Mouse (Mus musculus): ENCODE measurements around the gene Tdo2.

The Tdo2 gene

DNA sequence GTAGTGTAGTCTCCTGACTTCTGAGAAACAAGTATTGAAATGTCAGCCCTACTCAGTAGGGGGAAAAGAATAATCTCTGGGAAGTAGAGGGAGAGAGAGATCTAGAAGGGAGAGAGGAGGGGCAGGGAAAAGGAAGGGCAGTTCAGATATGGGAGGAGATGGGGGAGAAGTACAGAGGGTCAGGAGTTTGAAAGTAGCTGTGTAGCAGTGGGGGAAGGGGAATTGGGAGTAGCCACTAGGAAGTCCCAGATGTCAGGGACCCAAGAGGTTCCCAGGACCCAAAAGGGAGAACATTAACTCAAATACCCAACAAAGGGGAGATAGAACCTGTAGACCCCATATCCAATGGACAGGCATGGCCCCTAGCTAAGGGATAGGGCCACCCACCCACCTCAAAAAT is at the start of gene Tdo2:
Gene Tdo2, minus strand, starts transcription at position 101 of the 400 bp plus-strand sequence.
- no peak for DNase-seq (ENCODE audit: extremely low spot score, low read depth, low spot score)

DNA sequence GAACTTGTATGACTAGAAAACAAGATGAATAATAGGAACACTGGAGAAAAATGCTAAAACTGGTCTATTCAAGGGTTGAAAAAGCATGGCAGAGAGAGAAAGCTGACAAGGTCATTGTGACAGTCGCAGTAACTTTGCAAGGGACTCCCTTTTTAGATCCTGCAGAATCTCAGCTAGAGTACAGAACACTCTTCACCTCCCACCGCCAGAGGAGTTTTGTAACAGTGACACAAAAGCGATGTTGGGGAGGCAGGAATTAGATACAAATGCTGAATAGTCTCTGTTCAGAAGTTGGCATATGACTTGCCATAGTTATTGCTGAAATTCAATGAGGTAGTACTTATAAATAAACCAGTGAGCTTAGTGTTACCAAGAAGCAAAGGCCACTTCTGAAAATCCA is 47.1 kb upstream of the Tdo2 start:
- no peak for DNase-seq (ENCODE audit: extremely low spot score, low read depth, low spot score)

DNA sequence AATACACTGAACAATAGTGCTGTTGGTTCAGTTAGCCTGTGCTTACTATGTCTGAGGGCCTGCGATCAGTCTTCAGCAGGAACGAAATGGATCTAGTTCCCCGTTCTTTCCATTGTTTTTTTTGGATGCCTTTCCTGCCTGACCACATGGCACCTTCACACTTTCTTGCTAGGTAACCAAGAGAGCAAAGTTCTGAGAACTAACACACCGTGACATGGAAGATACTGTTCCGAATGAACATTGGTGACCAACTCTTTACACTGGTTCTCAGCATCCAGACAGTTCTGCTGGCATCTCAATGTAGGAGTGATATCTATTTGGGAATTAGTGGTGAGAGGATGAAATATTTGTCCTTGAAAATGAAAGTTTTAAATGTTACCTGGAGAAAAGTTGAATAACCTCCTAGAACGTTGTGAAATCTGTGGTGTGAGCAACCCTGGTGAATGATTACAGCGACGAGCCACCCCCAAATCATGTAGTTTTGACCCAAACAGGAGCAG is 46.5 kb upstream of the Tdo2 start:
- no peak for DNase-seq (ENCODE audit: extremely low spot score, low read depth, low spot score)

DNA sequence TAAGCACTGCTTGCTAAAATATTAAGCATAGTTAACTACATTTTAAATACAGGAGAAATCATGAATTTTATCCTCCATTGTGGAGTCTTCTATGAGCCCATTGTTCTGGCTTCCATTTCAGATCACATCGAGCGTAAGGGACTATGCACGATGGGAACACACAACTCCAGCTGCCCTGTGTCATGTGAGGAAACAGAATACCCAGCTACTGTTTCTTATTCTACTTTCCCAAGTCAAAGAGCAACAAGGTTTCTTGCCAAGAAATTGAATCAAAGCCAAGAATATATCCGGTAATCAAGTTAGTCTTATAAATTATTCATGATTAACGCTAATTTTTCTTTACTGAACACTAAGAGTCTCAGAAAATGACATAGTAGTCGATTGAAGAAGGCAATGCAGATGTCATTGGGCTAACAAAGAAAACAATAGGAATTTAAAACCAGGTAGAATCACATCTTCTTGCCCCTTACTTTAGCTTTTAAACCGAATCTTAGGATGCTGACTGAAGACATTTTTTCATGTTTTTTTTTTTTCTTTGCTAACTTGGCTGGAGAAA is 38.2 kb upstream of the Tdo2 start:
- DNase-seq (ENCODE audit: extremely low spot score, low read depth, low spot score), result no peak

DNA sequence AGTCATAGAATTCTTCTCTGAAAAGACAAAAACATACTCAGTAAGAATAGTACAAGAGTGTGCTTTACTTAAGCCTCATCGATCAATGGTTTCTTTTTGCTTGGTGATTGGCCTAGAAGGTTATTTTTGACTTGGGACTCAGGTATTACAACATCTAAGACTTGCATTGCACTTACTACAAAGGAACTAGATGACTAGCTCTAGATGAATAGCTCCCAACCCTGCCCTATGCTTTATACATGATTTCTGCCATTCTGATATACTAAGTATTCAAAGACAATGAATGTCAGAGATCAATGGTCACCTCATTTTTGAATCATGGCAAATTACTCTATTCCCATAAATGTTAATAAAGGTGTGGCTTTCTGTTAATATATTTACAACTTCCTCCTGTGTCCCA is 31.0 kb upstream of the Tdo2 start:
- DNase-seq (ENCODE audit: extremely low spot score, low read depth, low spot score), result no peak

DNA sequence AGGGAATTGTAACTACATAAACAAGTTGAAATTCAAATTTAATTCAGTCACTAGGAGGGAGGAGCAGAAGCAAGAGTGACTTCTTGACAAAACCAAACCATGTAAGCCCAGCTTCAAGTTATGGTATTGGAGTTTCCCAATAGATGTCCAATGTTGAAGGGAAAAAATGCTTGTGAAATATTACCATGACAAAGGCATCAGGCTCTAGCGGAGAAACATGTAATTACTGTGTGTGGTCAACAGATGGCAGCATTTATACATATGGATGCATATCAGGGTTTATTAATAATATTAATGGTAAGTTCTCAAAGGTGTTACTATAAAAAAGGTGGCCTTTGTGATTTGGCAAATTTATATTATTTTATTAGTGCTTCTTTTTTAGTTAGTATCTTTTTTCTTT is 20.0 kb upstream of the Tdo2 start:
- no peak for DNase-seq (ENCODE audit: extremely low spot score, low read depth, low spot score)

DNA sequence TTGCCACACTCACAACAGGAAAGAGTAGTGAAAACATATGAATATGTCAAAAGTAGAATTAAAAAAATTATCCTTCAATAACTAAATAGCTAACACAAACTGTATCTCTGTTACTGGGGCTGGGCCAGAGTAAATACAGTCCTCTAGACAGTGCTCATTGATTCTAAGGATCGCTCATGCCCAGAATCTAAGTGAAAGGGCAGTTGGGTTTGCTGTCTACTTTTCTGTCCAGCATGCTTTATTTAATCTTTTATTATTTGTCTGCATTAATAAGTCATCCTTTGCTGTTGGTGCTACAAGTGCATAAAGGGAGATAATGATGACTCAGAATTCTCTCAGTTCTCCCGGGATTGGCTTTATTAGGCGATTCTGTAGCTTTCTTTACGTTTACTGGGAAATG is 19.4 kb upstream of the Tdo2 start:
- no peak for DNase-seq (ENCODE audit: extremely low spot score, low read depth, low spot score)

DNA sequence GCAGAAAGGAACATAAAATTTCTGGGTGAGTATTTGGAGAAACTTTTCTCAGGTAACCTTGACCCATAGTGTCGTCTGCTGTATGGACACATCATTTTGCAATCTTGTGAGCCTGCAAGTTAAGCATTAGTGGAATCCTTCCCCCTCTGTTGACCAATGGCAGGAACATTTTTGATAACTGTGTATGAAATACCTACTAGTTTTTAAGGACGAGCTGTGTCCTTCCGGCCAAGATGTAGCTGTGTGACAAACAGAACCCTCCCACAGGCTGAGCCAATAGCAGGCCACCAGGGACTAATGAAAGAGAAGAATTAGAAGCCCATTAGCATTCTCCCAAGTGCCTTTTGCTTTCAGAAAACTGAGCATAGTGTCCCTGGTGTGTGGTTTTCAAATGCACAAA is 14.5 kb upstream of the Tdo2 start:
- no peak for DNase-seq (ENCODE audit: extremely low spot score, low read depth, low spot score)

DNA sequence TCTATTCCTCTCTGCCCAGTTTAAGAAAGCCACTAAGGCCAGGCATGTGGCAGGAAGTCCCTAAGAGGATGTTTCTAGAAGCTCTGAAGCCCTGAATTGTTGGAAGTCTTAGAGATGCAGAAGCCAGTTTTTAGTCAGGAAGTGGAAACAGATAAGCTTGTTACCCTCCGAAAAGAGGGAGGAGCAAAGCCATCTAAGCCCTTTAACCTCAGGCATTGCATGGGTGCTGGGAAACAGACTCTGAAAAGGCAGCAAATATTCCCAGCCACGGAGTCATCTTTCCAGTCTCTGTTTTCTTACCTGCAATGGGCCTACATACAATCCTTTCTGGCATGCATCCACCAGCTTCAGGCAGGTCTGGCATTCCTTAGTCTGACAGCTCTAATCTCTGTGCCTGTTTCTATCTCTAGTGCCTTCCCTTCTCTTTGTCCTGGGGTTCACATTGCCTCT is 13.7 kb upstream of the Tdo2 start:
- no peak for DNase-seq (ENCODE audit: extremely low spot score, low read depth, low spot score)

DNA sequence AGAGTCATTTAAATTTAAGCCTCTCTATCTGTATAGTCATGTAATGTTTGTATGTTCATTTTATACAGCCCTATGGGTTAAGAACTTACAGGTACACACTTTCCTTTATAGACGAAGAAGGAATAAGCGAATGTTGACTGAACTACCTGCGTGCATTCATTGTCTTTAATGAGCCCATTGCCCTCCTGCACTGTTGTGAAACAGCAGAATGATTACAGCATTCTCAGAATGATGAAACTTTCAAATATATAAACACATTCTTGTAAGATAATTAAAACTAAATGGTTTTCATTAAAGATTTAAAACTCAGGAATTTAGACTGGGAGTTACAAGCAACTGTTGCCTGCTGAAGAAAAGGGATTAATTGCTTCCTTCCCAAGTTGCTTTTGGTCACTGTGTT is 11.6 kb upstream of the Tdo2 start:
- no peak for DNase-seq (ENCODE audit: extremely low spot score, low read depth, low spot score)

DNA sequence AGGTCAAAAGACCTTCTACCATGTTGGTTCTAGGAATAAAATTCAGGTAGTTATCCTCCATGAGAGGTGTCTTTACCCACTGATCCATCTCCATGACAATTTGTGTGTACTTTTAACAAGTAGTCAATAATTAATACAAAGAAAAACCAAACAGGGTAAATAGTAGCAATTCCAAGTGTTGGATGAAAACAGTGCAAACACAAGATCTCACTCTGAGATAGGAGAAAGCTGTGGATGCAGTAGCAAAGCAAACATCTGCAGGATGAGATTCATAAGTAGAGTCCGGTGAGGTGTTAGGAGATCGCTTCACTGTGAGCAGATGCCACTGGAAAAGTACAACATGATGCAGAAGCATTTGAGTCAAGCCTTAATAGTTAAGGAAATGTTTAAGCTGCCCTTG is 10.1 kb upstream of the Tdo2 start:
- DNase-seq (ENCODE audit: extremely low spot score, low read depth, low spot score), result no peak

DNA sequence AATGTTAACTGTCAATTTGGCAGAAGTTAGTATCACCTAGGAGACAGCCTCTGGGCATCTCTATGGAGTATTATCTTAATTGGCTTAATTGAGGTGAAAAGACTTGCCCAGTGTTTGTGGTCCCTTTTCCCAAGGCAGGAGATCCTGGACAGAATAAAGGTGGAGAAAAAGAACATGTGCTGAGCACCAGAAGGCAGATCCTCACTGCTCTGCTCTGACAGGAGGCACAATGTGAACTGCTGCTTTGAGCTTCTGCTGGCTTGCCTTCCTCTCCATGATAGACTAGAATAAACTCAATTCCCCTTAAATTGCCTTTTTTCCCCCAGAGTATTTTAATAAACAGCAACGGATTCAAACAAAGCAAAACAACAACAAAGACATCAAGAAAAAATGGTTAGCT is 9.1 kb upstream of the Tdo2 start:
- no peak for DNase-seq (ENCODE audit: extremely low spot score, low read depth, low spot score)

DNA sequence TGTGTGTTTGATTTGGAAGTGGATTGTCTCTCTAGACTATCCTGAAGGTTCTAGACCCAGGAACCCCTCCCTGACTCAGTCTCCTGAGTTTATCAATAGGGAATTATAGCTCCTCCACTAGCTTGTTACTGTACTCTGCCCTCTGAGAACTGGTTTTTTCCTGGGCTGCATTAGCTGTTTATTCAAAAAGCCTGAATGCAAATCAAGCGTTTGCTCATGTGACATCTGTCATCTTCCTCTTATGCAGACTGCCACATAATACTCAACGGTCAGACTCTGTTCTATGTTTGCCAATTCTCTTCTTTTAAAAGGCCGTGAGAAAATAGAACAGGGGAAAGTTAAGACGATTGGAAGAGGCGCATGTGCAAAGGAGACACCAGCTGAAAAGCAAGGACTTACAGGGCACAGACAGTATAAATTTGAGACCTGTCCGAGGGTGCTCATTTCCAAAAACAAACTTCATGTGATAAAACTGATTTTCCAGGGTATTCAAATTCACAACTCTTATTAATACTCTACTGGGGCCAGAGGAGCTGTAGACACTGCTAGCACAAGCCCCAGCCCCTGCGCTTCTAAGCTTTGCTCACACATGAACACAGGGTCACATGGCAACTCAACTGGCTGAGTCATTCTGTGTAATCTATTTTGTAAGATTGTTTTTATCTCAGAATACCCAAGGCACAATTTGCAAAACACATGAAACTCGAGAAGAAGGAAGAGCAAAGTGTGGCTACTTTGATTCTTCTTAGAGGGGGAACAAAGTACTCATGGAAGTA is 7.3 kb upstream of the Tdo2 start:
- DNase-seq (ENCODE audit: extremely low spot score, low read depth, low spot score), result no peak

DNA sequence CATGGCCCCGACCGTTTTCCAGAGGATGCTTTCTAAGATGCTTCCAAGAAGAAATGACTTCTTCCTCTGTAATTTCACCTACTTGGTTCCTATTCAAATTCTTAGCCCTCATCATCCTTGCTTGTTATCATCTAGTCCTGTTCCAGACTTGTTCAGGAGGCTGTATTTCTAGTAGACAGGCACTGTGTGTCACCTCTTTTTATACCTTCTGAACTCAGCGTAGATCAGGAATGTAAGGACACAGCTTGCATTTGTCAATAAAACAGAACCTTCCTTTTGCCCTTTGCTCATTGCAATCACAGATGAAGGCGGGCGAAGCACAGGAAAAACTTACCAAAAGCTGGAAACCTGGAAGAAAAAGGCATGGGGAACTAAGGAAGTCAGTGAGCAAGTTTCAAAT is 6.0 kb upstream of the Tdo2 start, which contains the start of gene Asic5:
Gene Asic5, plus strand, starts transcription at position 301 of the 400 bp plus-strand sequence.
- no peak for DNase-seq (ENCODE audit: extremely low spot score, low read depth, low spot score)

DNA sequence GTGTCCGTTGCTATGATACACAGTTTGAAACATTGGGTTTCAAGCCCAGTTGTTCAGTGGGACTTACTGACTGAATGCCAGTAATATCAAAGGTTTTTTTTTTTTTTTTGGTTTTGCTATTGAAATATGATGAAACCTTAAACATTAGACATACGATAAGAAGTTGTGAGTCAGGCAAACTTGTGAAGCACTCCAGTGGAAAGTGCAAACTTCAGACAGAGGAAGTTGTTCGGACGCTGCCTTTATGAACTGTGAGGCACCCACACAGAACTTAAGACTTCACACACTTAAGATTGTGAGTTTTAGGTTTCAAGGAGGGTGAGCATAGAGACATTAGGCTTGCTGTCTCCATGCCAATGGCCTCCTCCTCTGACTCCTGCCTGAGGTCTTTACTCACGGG is 5.6 kb upstream of the Tdo2 start:
- DNase-seq (ENCODE audit: extremely low spot score, low read depth, low spot score), result no peak

DNA sequence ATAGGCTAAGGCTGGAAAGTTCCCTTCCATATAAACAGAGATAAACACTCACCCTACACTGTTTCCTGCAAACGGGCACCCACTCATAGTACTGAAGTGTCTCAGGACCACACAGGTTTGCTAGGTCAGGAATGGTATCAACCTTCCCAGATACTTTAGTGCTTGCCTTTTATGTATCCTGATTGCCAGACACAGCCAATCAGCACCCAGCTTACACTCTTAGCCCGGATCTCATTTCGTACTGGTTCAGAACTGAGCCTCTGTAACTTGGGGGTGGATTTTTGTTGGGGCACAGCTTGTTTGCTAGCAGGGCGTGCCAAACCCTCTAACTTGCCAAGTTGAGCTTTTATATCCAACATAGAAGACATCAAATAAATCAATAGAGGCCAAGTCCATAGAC is 395 bp downstream of the Tdo2 start:
- DNase-seq (ENCODE audit: extremely low spot score, low read depth, low spot score), result no peak

DNA sequence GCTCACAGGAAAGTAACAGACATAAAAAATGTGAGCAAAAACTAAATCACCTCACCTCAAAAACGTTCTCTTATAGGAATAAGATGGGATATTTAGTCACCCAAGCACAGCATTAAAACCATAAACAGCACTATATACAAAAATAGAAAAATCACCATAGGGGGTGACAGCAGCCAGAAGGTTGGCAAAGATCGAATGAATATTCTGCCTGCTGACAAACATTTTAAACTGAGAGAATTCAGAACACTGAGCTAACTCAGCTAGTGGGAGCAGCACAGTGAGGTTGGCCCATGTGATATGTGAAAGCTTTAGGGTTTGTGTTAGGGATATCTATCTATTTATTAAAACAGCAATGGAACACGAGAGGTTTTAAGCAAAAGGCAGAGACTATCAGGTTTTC is 11.4 kb downstream of the Tdo2 start:
- no peak for DNase-seq (ENCODE audit: extremely low spot score, low read depth, low spot score)

DNA sequence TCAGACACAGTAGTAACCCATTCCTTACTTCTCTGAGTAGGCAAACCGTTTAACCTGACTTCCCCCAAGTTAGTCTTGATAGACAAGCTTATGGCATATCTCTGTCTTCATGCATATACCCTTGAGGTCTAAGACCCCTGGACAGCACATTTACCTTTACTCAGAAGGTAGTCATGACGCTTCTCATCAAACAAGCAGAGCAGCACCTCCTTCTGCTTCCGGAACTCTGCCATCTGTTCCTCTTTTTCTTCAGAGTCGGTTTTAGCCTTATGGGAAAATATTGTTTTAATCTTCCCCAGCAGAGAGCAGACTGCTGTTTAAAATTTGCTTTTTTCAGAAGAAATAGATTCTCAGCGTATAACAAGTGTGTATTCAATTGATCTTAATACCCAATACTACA is 12.2 kb downstream of the Tdo2 start:
- DNase-seq (ENCODE audit: extremely low spot score, low read depth, low spot score), result no peak

DNA sequence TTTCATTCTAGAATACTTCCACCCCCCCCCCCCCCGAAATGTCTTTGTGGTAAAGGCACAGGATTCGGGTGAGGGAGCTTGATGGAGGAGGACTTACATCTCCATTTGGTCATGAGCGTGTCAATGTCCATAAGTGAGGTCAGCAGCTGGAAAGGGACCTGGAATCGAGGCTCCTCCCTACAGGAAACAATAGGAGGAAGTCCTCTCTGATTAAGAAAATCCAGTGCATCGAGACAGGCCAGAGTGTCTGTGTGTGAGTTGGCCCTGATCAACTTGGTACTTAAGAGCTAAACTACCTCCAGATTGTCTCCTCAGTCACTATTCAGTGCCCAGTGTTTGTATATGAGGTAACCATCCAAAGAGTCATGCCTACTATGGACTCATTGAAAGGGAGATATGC is 14.7 kb downstream of the Tdo2 start:
- DNase-seq (ENCODE audit: extremely low spot score, low read depth, low spot score), result no peak

DNA sequence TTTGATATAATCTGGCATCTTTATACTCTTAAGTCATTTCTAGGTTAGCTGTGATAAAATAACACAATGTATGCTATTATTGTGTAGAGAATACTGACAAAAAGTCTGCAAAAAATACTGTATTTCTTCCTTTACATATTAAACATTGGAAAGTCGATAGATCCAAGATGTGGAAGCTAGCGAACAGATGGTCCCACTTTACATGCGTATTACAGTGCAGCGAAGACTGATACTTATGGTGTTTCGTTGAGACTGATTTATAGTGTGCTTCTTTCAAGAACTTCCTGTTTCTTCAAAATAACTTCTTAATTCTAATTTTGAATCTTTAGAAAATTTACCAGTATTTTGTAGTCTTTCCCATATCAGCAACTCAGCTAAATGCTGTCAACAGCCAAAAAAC is 18.5 kb downstream of the Tdo2 start:
- no peak for DNase-seq (ENCODE audit: extremely low spot score, low read depth, low spot score)

DNA sequence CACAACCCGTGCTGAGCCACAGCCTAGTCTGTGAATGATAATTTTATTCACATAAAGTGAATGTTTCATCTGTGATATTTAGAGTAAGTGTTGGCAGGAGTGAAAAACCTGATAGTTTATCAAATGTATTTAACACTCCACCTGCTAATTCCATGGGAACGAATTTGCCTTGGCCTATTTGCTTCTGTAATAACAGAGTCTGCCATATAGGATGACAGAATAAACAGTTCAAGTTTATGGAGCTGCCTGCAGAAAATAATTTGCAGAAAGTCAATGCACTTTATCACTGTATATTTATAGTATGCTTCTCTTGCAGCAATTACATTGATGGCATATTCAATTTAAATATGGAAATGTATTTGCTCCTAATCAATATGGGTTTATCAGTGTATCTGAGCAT is 24.2 kb downstream of the Tdo2 start:
- DNase-seq (ENCODE audit: extremely low spot score, low read depth, low spot score), result no peak

DNA sequence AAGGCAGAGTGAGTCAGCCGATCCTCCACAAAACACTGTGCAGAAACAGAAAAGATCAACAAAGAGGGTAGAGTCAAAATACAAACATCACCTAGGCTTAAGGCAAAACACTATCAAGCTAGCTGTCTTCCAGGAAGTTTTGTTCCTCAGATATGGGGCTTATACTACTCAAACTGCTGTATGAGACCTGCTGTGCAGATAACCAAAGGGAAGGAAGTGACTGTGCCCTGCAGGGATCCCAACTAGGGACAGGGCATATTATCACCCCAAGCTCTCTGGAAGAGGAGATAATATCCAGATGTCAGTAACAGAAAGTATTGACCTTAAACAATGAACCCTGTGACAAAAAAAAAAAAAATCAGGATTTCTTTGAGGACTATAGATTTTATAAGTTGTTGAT is 27.0 kb downstream of the Tdo2 start:
- DNase-seq (ENCODE audit: extremely low spot score, low read depth, low spot score), result no peak
